Mouse (Mus musculus) embryonic facial prominence, embryonic 11.5 days (tissue): Measurements from ENCODE around the gene Snd1. TPM values are rescaled to one million over a fixed set of nuclear protein-coding genes. Genes with fewer than 3 reads are reported as not detected.

Source experiments
- ATAC-seq: fragments of 200-750 bp; cut with Nextera tagmentation; replicated peaks from 2 replicates; pipeline ENCODE4 v1.8.0; 2017; ENCODE audit warnings: low read depth; ENCODE audit not compliant: insufficient number of reproducible peaks, low FRiP score, low TSS enrichment
- DNase-seq: peaks from one replicate; pipeline ENCODE4 v3.0.0-alpha.2; 2015; ENCODE audit warnings: low spot score
- H3K27ac ChIP-seq: fragments of 300-500 bp; sonication (generic); replicated peaks from 2 replicates; pipeline ENCODE4 v1.5.1; 2014; ENCODE audit warnings: mild to moderate bottlenecking, low read depth, low read length, control low read depth
- H3K27me3 ChIP-seq: fragments of 300-500 bp; sonication (generic); 2 replicates; pipeline ENCODE4 v1.6.1; 2014; ENCODE audit warnings: mild to moderate bottlenecking, low read length, moderate library complexity, mixed read lengths; ENCODE audit not compliant: control insufficient read depth, insufficient read depth
- H3K36me3 ChIP-seq: fragments of 300-500 bp; sonication (generic); replicated peaks from 2 replicates; pipeline ENCODE4 v1.6.1; 2014; ENCODE audit warnings: low read depth, mild to moderate bottlenecking, low read length, moderate library complexity, mixed read lengths; ENCODE audit not compliant: control insufficient read depth, insufficient read depth
- H3K4me1 ChIP-seq: fragments of 300-500 bp; sonication (generic); 2 replicates; pipeline ENCODE4 v1.6.1; 2014; ENCODE audit warnings: low read length, mixed read lengths; ENCODE audit not compliant: control insufficient read depth, insufficient read depth
- H3K4me2 ChIP-seq: fragments of 300-500 bp; sonication (generic); 2 replicates; pipeline ENCODE4 v1.6.1; 2014; ENCODE audit warnings: low read depth, mild to moderate bottlenecking, control low read depth, low read length, moderate library complexity
- H3K4me3 ChIP-seq: fragments of 300-500 bp; sonication (generic); 2 replicates; pipeline ENCODE4 v1.5.1; 2014; ENCODE audit warnings: low read depth, low read length, control low read depth
- H3K9ac ChIP-seq: fragments of 300-500 bp; sonication (generic); replicated peaks from 2 replicates; pipeline ENCODE4 v1.6.1; 2014; ENCODE audit warnings: mild to moderate bottlenecking, control low read depth, low read length
- H3K9me3 ChIP-seq: fragments of 300-500 bp; sonication (generic); replicated peaks from 2 replicates; pipeline ENCODE4 v1.6.1; 2016; ENCODE audit warnings: mild to moderate bottlenecking, low read length, inconsistent platforms, mixed read lengths; ENCODE audit not compliant: control insufficient read depth
- WGBS: fragments of 180-500 bp; shearing (Covaris S2); extraction: QIAGEN DNeasy Blood & Tissue Kit; methylation state at CpG from one replicate; pipeline ENCODE4 v1.1.7; 2014; 5-methylcytosine and 5-hydroxymethylcytosine counted together
- polyA plus RNA-seq: library from polyadenylated mRNA; unstranded; fragments of >200 nt; fragmentation: Nextera tagmentation; extraction: Ambion mirVana; gene quantifications from 2 replicates; pipeline ENCODE4 v1.2.1, GENCODE M21; 2014

Gene Snd1
- polyA plus RNA-seq, 1 experiment from 2014 or later = 92.6 TPM

- no peaks in the 10 kb centered on the region for H3K27me3 ChIP-seq
- no peak overlapping the region for H3K4me3 ChIP-seq
- H3K9me3 ChIP-seq = no peaks in the 10 kb centered on the region
- no peak for DNase-seq
- no peaks in the 10 kb centered on the region for H3K36me3 ChIP-seq
- no peak for ATAC-seq
- no peak overlapping the region for H3K4me2 ChIP-seq
- 87% methylated on average over 9 of the region's 9 CpGs for WGBS
- H3K27ac ChIP-seq = no peak overlapping the region
- H3K9ac ChIP-seq = no peak overlapping the region
- H3K4me1 ChIP-seq = no peaks in the 10 kb centered on the region
These were observed 338.1 kb downstream of the Snd1 start for GRCm38 (mm10) chr6:28813057-28813456.

GRCm38 (mm10) chr6:28814895-28815294 is 340.0 kb downstream of the Snd1 start:
- no peak overlapping the region for H3K4me2 ChIP-seq

GRCm38 (mm10) chr6:28817039-28817438 is 342.1 kb downstream of the Snd1 start:
- Histone ChIP-seq H3K36me3 (no peaks in the 10 kb centered on the region), H3K27ac (no peak overlapping the region), H3K27me3 (no peaks in the 10 kb centered on the region), H3K9me3 (no peaks in the 10 kb centered on the region), H3K9ac (no peak overlapping the region), H3K4me1 (no peaks in the 10 kb centered on the region), H3K4me2 (no peak overlapping the region), H3K4me3 (no peak overlapping the region)
- WGBS = 71% methylated on average over 9 of the region's 9 CpGs
- no peak for ATAC-seq
- DNase-seq = no peak

More at GRCm38 (mm10) chr6:28814895-28815294, 340.0 kb downstream of the Snd1 start:
- Histone ChIP-seq H3K36me3 (no peaks in the 10 kb centered on the region), H3K4me1 (no peaks in the 10 kb centered on the region), H3K4me3 (no peak overlapping the region), H3K9ac (no peak overlapping the region), H3K27me3 (no peaks in the 10 kb centered on the region), H3K27ac (no peak overlapping the region), H3K9me3 (no peaks in the 10 kb centered on the region)
- DNase-seq = no peak
- WGBS = 80% methylated on average over 2 of the region's 2 CpGs
- no peak for ATAC-seq

GRCm38 (mm10) chr6:28819509-28820358 is 344.8 kb downstream of the Snd1 start:
- DNase-seq (no peak), ATAC-seq (no peak)
- Histone ChIP-seq H3K4me3 (no peak overlapping the region), H3K36me3 (no peaks in the 10 kb centered on the region), H3K9ac (no peak overlapping the region), H3K27ac (no peak overlapping the region), H3K4me2 (no peak overlapping the region), H3K27me3 (no peaks in the 10 kb centered on the region), H3K4me1 (no peaks in the 10 kb centered on the region), H3K9me3 (no peaks in the 10 kb centered on the region)
- 82% methylated on average over 13 of the region's 13 CpGs for WGBS

DNA sequence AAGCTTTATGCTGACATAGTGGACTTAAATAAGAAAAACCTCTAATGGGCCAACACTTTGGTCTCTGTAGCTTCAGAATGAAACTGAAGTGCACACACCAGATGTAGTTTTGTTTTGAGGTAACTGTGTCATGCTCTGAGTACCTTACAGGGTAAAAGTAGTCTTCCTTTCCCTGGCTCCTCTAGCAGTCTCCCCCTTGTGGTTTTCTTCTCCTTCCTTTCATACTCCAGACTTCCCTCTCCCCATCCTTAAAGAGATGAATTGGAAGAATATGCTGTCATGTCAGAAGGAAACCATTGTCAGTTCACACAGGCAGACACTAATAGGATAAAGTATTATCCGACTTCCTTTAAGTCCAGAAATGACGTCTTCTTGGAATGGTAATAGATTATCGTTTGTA is 347.4 kb downstream of the Snd1 start:
- Histone ChIP-seq H3K27ac (no peak overlapping the region), H3K9me3 (no peaks in the 10 kb centered on the region), H3K9ac (no peak overlapping the region), H3K27me3 (no peaks in the 10 kb centered on the region), H3K4me2 (no peak overlapping the region), H3K36me3 (no peaks in the 10 kb centered on the region), H3K4me3 (no peak overlapping the region), H3K4me1 (no peaks in the 10 kb centered on the region)
- DNase-seq = no peak
- WGBS = 88% methylated on average over 3 of the region's 3 CpGs
- no peak for ATAC-seq

- WGBS = 92% methylated on average over 3 of the region's 3 CpGs
- H3K9ac ChIP-seq = no peak overlapping the region
- no peaks in the 10 kb centered on the region for H3K36me3 ChIP-seq
- no peak overlapping the region for H3K27ac ChIP-seq
- DNase-seq (no peak), ATAC-seq (no peak)
- no peaks in the 10 kb centered on the region for H3K4me1 ChIP-seq
- H3K4me3 ChIP-seq = no peak overlapping the region
- H3K27me3 ChIP-seq = no peaks in the 10 kb centered on the region
- H3K9me3 ChIP-seq = no peaks in the 10 kb centered on the region
- H3K4me2 ChIP-seq = no peak overlapping the region
These were observed 348.4 kb downstream of the Snd1 start for GRCm38 (mm10) chr6:28823375-28823774.

- H3K9me3 ChIP-seq = no peaks in the 10 kb centered on the region
- DNase-seq (no peak), ATAC-seq (no peak)
- no peaks in the 10 kb centered on the region for H3K4me1 ChIP-seq
- no peak overlapping the region for H3K4me2 ChIP-seq
- 92% methylated on average over 5 of the region's 5 CpGs for WGBS
- no peak overlapping the region for H3K4me3 ChIP-seq
- no peaks in the 10 kb centered on the region for H3K27me3 ChIP-seq
- H3K36me3 ChIP-seq = no peaks in the 10 kb centered on the region
- no peak overlapping the region for H3K9ac ChIP-seq
- H3K27ac ChIP-seq = no peak overlapping the region
These were observed 348.9 kb downstream of the Snd1 start for GRCm38 (mm10) chr6:28823802-28824201.

DNA sequence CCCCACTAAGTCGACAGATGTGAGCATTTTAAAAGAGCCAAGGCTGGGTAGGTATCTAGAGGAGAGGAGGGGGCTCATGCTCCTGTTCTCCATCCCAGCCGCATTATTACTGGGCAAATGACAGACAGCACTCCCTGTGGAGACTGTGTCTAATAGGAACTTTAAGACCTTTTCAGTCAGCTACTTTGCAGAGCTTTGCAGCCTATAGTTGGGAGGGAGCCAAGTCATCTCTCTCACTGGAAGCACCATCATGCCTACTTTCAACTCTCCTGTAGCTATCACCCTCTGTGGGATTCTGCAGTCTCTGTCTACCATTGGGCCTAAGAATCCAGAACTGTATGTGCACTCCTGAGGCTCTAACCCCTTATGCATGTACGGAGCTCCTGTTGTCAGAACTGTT is 351.0 kb downstream of the Snd1 start:
- ATAC-seq (no peak), DNase-seq (no peak)
- no peaks in the 10 kb centered on the region; the same call in 1 of the 2 replicates for H3K36me3 ChIP-seq
- H3K4me3 ChIP-seq = no peak overlapping the region
- no peaks in the 10 kb centered on the region for H3K9me3 ChIP-seq
- H3K9ac ChIP-seq = no peak overlapping the region
- H3K27me3 ChIP-seq = peaks cover 9% of the 10 kb centered on the region
- no peaks in the 10 kb centered on the region for H3K4me1 ChIP-seq
- 73% methylated on average over 3 of the region's 3 CpGs for WGBS
- H3K4me2 ChIP-seq = no peak overlapping the region
- H3K27ac ChIP-seq = no peak overlapping the region
